Mouse (Mus musculus) left cerebral cortex, postnatal 4 days (tissue): Measurements from ENCODE around the gene Pwwp2b. TPM values are rescaled to one million over a fixed set of nuclear protein-coding genes. Genes with fewer than 3 reads are reported as not detected.

Source experiments
- DNase-seq: peaks from one replicate; pipeline ENCODE4 v3.0.0-alpha.2; 2022
- intact Hi-C: fragments of 180-260 bp; cut with DNase I; formaldehyde crosslinking; loops from one replicate; pipeline ENCODE4 v1.15.1; 2025
- total RNA-seq, 2 experiments: library from RNA; stranded (reverse); gene quantifications; 2 replicates each; pipeline ENCODE4 v1.2.3; 2021

The Pwwp2b gene
- total RNA-seq, 2 experiments from 2014 or later: 6.2 to 6.7 TPM

GRCm38 (mm10) chr7:139253462-139253861 lies 5.2 kb downstream of the Pwwp2b start:
- intact Hi-C loops: no loop called here
- no peak for DNase-seq

- intact Hi-C loops: no loop called here
- DNase-seq: no peak
These were observed 6.3 kb downstream of the Pwwp2b start for GRCm38 (mm10) chr7:139254626-139255025.

DNA sequence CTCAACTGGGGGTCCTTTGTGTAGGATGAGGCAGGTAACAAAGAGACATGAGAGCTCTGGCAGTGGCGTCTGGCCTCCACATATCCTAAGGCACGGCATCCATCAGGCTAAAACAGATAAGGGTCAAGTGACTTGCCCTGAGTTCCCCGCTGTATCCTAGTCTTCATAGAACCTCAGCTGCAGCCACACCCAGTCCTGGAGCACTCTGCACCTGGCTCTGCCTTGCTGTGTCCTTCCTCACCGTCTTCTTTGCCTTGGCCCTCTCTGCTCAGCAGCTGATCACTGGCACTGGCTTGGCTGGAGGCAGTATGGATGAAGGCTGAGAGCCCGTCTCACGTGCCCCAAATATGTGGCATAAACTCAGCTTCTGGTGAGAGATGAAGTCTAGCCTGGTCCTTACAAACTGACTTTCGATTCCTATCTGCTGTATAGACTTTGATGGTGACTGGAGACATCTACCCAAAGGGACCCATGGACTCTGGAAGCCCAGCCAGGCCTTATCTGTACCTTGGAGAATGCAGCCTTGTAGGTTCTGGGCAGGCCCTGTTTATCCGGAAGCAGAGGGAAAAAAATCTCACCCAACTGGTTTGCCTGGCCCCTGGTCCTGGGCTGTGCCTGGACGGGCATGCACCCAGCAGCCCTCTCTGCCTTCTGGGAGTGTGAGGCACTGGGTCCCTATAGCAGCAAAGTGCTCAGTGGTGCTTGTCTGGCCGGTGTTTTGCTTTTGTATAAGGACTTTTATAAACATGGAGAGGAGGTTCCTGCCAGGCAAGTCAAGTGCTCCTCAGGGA lies 9.7 kb downstream of the Pwwp2b start:
- intact Hi-C loops: no loop called here
- no peak for DNase-seq

DNA sequence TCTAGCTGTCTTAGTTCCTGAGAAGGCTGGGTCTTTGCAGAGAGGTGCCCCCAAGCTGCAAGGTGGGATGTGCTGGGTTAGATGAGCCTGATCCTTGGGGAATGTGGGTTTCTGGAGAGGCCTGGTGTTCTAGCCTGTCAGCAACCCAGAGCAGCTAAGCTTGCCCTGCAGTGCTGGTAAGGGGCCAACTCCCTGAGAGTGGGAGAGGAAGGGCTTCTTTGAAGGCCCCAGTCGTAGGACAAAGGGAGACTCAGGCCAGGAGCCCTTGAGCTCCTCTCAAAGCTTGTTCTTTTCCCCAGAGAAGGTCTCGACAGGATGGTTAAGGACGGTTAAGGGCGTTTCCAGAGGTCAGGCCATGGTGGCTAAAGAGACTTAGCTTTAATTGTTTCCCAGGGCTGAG lies 16.1 kb downstream of the Pwwp2b start:
- intact Hi-C loops: no loop called here
- DNase-seq: no peak

- DNase-seq: no peak
- intact Hi-C loops: no loop called here
These were observed 17.4 kb downstream of the Pwwp2b start for GRCm38 (mm10) chr7:139265634-139266033.

DNA sequence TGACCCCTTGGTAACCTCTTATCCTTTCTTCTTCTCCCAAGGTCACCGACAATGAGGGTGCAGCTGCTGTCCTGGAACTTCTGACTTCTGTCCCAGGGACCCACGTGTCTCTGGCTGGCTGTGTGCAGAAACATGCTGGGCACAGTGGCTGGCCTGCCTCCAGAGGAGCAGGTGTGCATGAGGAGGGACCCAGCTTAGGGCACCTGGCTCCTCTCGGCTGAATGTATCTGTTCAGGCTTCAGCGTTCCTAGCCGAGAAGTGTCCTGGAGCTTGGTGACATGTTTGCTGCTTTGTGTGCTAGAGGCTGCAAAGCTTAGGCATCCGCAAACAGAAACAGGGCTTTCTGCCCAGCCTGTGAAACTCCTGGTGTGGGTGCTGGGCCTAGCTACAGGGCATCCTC lies 18.1 kb downstream of the Pwwp2b start:
- DNase-seq: peak; percentile 52
- intact Hi-C loops: no loop called here

DNA sequence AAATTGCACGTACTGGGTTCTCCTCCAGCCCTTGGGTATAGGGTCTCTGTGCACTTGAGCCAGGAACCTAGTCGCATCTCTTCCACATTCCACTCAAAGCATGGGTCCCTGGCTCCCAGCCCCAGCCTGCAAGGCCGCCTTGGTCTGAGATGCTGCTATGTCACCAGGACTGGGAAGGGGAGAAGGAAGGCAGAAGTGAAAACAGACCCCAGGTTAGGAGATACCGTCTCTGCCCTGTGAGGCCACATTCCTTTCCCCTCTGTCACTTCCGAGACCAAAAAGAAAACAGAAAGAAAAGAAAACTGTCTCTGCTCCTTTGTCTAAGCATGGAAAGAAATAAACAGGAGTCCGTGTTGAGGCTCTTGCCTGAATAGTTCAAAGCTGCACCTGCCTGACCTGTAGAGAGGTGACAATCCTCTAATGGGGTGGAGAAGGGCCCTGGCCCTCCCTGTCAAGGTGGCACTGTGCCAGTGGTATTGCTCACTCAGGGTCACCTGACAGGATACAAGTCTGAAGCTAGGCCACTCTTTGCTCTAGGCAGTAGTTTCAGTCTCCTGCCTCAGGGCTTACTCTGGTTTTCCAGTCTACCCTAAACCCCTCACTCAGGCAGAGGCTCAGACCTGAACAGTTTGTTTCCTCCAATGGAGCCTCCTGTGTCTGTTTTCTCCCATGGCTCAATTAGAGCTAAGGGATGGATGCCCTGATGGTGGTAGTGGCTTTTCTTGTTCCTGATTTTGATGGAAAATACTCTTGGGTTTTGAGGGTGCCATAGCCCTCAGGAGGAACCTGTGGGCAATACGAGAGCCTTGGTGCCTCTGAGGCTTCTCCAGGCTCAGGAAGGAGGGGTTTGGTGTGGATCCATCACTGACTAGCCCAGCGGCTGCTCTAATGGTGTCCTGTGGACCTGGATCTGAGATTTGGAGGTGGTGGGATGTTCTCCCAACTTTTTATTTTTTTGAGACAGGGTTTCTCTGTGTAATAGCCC lies 18.9 kb downstream of the Pwwp2b start:
- intact Hi-C loops: no loop called here
- DNase-seq: no peak

DNA sequence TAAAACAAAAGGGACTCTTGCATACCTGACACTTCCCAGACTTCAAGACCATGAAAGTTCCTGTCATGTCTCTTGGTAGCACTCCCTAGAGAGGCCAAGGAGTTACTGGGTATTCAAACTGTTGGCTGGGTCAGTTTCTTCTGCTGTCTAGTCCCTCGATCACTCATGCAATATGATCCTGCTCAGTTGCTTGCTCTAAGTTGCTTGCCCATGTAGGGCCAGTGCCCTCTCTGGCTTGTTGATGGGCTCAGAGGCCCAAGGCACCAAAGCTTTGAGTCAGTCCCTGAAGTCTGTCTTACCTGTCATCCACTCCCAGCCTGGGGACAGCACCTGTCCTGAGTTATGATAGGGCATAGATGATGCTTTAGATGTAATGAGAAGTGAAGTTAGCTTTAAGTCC lies 22.5 kb downstream of the Pwwp2b start:
- intact Hi-C loops: no loop called here
- no peak for DNase-seq

DNA sequence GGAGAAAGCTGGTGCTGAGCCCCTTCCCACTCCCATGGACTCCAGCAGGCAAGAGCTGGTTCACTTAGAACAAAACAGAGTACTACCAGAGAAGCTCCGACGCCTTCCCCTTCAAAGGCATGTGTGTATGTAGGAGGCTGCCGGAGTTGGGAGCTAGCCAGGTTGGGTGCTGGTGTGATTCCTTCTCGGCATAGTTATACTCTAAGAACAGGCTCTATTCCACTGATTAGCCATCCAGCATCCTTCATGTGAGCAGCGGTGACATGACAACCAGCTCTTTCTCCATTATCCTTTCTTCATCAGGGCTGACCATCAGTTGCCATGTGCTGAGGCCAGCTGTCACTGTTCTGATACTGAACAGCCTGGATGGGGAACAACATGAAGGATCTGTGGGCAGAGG lies 23.6 kb downstream of the Pwwp2b start:
- intact Hi-C loops: no loop called here
- DNase-seq: no peak

- intact Hi-C loops: no loop called here
- no peak for DNase-seq
These were observed 24.5 kb downstream of the Pwwp2b start for GRCm38 (mm10) chr7:139272639-139273396.

GRCm38 (mm10) chr7:139273397-139273719 lies 25.1 kb downstream of the Pwwp2b start:
- intact Hi-C loops: no loop called here
- DNase-seq: no peak

GRCm38 (mm10) chr7:139275586-139275985 lies 27.3 kb downstream of the Pwwp2b start:
- intact Hi-C loops: no loop called here
- DNase-seq: no peak

DNA sequence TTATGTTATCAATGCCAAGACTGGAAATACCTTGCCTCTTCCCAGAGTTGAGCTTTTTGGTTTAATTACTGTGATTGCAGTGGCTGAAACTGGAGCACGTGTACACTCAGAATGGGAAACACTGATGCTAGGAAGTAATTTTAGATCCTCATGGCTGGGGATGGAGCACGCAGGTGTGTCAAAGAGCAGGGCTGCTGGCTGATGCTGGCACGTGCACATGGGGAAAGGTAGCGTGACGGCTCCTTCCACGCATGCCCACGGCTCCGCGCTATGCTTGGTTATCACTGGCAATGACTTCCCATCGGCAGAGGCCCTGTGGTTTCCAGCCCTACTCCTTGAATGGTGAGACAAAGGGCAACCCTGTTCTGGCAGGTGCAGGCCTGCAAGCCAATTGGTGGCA lies 27.9 kb downstream of the Pwwp2b start:
- DNase-seq: no peak
- intact Hi-C loops: no loop called here

- intact Hi-C loops: no loop called here
- no peak for DNase-seq
These were observed 29.3 kb downstream of the Pwwp2b start for GRCm38 (mm10) chr7:139277536-139277935.

DNA sequence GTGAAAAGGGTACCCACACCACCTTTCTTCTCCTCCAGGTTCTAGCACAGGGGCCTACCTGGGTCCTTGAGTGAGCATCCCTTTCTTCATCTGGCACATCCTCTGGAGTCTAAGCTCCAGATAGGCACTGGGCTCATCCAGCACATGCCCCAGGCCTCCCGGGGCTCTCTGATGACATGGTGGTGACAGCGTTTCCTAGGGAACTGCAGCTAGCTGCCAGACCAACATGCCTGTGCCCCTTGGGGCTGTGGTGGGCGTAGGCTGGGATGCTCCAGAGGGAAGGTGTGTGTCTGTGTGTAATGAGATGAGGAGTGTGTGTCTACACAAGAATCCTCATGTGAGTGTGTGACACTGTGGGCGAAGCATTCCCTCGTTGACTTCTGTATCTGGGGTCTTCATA lies 31.3 kb downstream of the Pwwp2b start:
- intact Hi-C loops: no loop called here
- DNase-seq: peak; percentile 33

- no peak for DNase-seq
These were observed 31.8 kb downstream of the Pwwp2b start for GRCm38 (mm10) chr7:139280044-139280443.

DNA sequence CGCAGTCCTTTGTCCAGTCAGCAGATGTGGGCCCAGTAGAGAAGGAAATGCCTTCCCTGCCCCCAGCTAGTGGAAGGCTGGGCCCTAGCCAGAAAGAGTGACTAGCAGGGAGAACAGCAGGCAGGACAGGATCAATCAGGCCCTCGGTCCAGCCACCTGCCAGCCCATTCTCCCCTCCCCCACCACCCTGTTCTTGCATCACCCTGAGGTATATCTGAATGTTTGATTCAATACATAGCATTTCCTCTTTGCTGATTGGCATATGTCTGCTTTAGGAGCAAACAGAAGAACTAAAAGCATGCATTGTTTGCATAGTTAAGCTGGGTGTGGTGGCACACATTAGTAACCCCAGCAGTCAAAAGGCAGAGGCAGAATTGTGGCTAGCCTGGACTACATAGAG lies 32.9 kb downstream of the Pwwp2b start:
- intact Hi-C loops: no loop called here
- peak; percentile 35 for DNase-seq

More at GRCm38 (mm10) chr7:139280044-139280443, 31.8 kb downstream of the Pwwp2b start:
- intact Hi-C loops: no loop called here

DNA sequence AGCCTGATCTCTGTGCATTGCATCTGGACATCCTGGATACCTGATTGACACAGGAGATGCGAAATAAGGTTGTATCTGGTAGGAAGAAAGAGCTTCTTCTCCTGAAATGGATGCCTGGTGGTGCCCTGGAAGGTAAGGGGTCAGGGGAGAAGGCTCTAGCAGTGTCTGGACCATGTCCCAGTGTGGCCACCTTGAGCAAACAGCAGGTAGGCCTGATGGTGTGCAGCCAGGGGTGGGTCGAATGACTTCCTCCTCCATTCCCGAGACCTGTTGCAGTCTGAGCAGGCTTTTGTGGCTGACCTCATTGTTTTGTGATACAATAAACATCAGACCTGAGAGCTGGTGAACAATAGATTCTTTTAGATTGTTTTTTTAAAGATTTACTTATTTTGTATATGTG lies 33.8 kb downstream of the Pwwp2b start:
- no peak for DNase-seq
- intact Hi-C loops: no loop called here

DNA sequence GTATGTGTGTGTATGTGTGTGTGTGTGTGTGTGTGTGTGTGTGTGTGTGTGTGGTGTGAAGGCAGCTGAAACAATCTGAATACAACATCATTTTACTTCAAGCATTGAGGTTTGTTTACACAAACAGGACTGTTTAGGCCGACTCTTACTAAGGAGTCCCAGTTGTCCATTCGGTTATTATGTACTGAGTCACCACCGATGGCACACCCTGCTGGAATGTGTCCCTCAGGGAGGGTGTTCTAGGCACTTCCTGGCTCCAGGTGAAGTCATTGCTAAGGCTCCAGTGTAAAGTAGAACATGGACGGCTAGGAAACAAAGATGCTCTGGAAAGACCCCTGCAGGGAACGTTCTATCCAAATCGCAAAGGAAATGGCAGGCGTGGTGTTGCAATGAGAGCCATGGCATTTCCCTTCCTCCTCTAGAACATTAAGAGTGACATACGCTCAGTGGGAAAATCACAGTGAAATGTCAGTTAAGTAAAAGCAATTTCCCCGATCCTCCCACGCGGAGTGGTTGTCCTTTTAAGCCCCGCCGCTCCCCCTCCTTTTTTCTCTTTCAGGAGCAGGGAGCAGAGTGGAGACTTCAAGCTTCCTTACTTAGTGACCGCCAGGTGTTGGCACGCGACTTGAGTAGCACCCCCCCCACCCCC lies 37.1 kb downstream of the Pwwp2b start:
- intact Hi-C loops: no loop called here
- no peak for DNase-seq

DNA sequence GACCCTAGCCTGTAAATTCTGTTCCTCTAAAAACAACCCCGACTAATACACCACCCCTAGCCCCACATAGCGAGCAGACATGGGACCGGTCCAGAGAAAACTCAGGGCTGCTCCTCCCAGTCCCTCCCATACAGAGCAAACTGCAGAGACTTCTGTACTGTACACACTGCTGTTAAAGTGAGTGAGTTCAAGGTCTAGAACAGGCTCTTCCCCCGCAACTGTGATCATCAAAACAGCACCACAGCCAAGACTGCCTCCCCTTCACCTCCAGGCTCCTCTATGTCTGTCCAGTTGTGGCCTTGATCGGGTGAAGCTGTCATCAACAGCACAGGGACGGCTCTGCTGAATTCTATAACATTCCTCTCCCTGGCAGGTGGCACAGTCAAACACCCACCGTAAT lies 40.3 kb downstream of the Pwwp2b start:
- DNase-seq: no peak
- intact Hi-C loops: no loop called here

DNA sequence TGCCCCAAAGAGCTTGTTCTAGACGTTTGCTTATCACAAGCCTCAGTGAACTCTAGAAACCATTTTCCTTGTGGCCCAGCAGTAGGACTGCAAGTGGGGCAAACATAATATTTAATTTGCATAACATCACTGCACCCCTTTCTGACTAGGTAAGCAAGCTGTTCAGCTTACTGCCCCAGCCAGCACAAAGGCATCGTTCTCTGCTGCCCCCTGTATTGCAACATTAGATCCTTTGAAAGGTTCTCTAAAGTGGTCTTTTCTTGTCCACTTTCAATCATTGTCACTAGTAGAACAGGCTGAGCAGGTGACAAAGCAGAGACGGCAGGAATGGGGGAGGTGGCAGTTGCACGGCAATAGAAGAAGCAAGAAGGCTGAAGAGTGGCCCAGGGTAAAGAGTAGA lies 45.1 kb downstream of the Pwwp2b start:
- no peak for DNase-seq
- intact Hi-C loops: loop anchor here (10.0 kb wide), 1 partner anchor 89 kb away; no protein-coding TSS in a partner anchor
